Mouse (Mus musculus) frontal cortex, postnatal 36 days (tissue): ENCODE results near the gene 1700022I11Rik.
"Not testable (repeated sequence)": the region's sequence is repeated elsewhere in the genome, so short reads cannot be mapped to it uniquely, and the experiment has no call there.

ENCODE experiments used
- DNase-seq, 2 experiments: peaks; one replicate each; pipeline ENCODE4 v3.0.0; 2022; ENCODE audit warnings: low spot score in 2 of 2

Gene 1700022I11Rik

DNA sequence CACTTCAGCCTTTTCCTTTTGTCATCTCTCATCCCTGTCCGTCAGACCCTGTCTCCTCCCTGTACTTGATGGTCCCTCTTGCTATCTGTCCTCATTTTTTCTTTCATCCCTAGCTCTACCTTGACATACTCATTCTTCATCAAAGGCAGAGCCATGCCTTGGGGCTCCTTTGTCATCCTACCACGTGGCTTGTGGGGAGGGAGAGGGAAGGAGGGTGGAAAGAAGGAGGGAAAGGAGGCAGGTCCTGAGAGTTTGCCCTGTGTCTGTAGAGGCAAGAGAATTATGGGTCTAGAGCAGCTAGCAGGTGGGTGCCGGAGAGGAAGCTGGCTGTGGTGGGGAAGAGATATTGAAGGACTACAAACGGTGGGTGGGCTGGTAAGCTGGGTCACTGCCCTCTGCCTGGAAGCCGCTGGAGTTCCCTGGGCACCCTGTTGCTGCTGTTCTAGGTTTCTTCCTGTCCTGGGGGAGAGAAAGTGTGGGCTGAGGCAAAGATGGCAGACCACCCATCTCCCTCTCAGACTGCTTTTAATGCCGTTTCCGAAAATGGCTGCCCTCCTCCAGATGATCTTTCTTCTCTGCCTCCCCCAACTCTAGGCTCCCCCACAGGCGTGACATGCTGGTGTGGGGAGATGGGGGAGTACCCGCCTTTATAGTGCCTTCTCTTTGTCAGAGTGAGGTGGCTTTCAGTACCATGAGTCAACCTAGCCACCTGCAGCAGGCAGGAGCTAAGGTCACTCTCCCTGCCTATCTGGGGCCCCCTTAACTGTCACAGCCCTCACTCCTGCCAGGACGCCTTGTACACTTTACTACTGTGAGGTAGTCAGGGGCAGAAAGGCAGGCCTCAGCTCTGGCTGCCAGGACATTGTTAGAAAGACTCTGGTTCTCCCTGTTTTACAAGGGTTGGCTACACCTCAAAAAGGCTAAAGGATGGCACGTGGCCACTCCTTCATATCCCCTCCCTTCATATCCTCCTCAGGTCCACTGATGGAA, 17.9 kb upstream of the 1700022I11Rik start:
- DNase-seq, result peak in 1 of 2 experiments; percentile 27

DNA sequence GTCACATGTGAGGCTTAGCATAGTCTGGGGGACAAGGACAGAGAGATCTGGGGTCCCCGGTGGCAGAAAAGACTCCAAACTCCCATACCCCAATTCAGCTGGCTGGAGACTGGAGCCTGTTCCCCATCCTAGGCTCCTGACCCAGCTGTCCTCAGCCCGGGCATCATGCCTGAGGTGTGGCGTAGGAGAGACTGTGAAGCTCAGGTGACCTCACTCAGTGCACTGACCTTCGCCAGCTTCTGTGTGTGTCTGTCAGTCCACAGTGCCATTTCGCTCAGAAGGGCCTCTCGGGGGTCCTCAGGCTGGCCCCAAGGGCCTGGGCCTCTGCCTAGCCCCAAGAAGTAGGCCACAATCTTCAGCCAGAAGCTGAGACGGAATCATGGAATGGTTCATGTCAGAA, 16.8 kb upstream of the 1700022I11Rik start:
- peak in 1 of 2 experiments; percentile 35 for DNase-seq

GRCm38 (mm10) chr4:42953435-42954094, 15.8 kb upstream of the 1700022I11Rik start:
- DNase-seq, result peak; percentile 54 to 68

DNA sequence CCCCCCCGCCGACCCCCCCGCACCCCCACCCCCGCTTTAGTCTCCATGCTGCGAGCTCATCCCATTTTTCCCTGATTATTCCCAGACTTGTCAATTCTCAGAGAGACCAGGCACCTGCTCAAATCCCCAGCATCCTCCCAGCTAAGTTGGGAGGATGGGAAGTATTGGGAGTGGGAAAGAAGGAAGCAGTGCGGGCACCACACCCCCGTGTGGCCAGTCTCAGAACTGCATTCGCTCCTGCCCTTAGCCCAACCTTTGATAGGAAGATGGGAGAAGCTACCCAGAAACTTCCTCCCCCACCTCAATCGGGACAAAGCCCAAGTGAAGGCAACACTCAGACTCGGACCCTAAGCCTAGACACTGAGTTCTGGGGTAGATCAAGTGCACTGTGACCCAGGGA, 15.1 kb upstream of the 1700022I11Rik start:
- peak; percentile 79 to 85 for DNase-seq

GRCm38 (mm10) chr4:42955200-42955599, 14.2 kb upstream of the 1700022I11Rik start:
- peak in 1 of 2 experiments; percentile 21 for DNase-seq

DNA sequence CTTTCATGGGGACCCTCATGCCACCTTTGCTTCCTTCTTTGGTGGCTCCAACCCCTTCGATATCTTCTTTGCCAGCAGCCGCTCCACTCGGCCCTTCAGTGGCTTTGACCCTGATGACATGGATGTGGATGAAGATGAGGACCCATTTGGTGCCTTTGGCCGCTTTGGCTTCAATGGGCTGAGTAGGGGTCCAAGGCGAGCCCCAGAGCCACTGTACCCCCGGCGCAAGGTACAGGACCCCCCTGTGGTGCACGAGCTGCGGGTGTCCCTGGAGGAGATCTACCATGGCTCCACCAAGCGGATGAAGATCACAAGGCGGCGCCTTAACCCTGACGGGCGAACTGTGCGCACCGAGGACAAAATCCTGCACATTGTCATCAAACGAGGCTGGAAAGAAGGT, 12.8 kb upstream of the 1700022I11Rik start:
- no peak for DNase-seq

- no peak for DNase-seq
Measured at GRCm38 (mm10) chr4:42957306-42957705, 12.1 kb upstream of the 1700022I11Rik start.

- DNase-seq, result peak in 1 of 2 experiments; percentile 22
Measured at GRCm38 (mm10) chr4:42957979-42958378, 11.4 kb upstream of the 1700022I11Rik start.

DNA sequence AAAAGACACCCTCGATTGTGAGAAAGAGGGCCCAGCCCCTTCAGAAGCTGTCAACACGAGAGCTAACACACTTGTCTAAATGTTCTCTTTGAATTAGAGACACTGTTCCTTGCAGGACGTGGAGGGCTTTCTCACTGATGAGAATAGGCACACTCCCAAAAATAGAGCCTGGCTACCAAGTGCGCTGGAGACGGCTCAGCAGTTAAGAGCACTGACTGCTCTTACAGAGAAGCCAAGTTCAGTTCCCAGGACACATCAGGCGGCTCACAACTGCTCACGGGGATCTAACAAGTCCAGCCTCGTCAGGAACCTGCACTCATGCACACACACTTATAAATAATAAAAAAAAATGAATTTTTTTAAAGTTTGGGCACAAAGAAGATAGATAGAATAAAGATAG, 10.5 kb upstream of the 1700022I11Rik start:
- no peak for DNase-seq

- no peak for DNase-seq
Measured at GRCm38 (mm10) chr4:42959382-42959781, 10.0 kb upstream of the 1700022I11Rik start.

- peak; percentile 60 to 81 for DNase-seq
Measured at GRCm38 (mm10) chr4:42961592-42961991, 7.8 kb upstream of the 1700022I11Rik start.

- no peak for DNase-seq
Measured at GRCm38 (mm10) chr4:42963480-42963879, 5.9 kb upstream of the 1700022I11Rik start.

- peak in 1 of 2 experiments; percentile 79 for DNase-seq
Measured at GRCm38 (mm10) chr4:42965039-42965719, 4.2 kb upstream of the 1700022I11Rik start.

- no peak for DNase-seq
Measured at GRCm38 (mm10) chr4:42972952-42973351, 3.5 kb downstream of the 1700022I11Rik start.

DNA sequence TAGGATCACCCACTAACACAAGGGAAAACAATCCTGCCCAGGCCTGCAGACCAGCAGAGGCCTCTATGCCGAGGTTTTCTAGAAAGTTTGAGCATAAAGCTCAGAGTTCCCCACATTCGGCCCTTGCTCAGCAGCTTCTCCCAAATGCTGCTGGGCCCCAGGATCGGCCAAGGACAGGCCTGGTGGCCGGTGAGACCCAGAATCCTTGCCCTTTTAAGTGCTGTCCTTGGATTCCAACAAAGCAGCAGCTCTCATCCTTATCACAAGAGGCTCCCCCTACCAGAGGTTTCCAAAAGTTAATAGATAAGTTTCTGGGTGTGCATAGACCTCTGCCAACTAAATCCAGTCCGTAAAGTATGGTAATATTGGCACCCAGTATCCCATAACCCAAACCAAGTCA, 4.5 kb downstream of the 1700022I11Rik start:
- DNase-seq, result no peak

DNA sequence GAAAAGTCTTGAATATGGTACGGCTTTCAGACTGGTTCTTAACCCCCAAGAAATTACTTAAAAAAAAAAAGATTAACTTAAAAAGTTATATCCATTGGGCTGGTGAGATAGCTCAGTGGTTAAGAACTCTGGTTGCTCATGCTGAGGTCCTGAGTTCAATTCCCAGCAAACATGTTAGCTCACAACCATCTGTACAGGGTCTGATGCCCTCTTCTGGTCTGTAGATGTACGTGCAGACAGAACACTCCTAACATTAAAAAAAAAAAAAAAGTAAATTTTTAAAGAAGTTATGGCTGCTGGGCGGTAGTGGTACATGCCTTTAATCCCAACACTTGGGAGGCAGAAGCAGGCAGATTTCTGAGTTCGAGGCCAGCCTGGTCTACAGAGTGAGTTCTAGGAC, 8.7 kb downstream of the 1700022I11Rik start:
- no peak for DNase-seq

GRCm38 (mm10) chr4:42980467-42980866, 11.1 kb downstream of the 1700022I11Rik start:
- not testable (repeated sequence) for DNase-seq

GRCm38 (mm10) chr4:42988296-42988695, 18.9 kb downstream of the 1700022I11Rik start:
- no peak for DNase-seq

- DNase-seq, result no peak
Measured at GRCm38 (mm10) chr4:42998022-42998421, 28.6 kb downstream of the 1700022I11Rik start.

DNA sequence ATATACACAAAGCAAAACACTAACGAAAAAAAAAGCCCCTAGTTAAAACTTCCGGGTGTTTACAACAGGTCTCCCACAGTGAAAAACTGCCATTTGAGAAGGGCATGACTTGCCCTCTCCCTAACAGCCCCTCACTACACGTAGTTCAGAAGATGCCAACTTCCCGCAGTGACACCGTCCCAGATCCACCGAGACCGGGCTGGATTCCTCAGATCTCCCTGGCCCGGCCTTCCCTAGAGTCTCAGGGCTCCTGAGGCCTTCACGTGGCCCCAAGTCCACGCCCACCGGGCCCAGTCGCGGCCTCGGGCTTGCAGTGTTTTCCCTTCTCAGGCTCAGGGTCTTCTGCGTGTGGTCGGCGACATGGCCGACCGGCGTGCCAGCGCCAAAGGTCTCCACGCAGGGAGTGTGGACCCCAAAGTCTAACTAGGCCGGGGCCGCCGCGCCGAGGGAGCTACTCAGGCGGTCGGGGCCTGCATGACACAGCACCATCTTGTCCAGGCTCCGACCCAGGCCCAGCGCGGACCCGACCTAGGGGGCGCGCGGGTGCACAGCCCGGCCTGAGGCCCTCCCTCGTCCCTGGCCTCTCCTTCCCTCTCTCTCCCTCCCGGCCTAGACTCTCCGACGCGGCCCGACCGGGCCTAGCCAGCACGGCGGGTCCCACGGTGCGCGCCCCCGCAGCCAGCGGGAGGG, 30.2 kb downstream of the 1700022I11Rik start:
- peak; percentile 65 to 67 for DNase-seq
